In the genomic region with DNA sequence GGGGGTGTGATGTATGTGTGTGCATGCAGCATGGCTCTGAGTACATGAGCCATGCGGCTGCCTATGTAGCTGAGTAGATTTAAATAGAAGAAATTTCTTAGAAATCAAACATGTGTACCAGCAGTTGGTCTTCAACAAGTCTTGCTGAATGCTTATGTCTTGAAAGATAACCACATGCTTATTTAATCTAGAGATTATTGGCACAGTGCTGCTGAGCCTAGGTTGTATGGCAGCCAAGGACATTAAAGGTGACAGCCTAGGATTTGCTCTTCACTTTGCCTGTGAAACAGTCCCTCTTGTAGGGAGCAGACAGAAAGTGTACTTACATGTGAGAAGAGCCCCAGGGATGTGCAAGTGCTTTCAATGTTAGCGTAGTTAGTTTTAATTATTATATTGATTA, we compare ENCODE assay signal across 23 mouse cellular contexts. TPM values are rescaled to one million over a fixed set of nuclear protein-coding genes. Genes with fewer than 3 reads are reported as not detected.
A peak's percentile ranks its signal among the peaks of the same experiment; 100 is the strongest.
DNase-seq lines count a peak whose midpoint lies in the region; ATAC-seq lines count a peak whose summit lies in the region.
"Had no signal": no experiment of that assay in that cellular context is flagged by ENCODE, and none has a peak within 500 bp of the region (broad histone marks: within the 10 kb centered on the region; RNA-seq: fewer than 3 reads in every experiment).

No protein-coding gene starts in this region.

- no peak overlapping the region for H3K9ac ChIP-seq in hindbrain, embryonic 15.5 days
- no peak overlapping the region for H3K9ac ChIP-seq in hindbrain, embryonic 14.5 days
- no peak overlapping the region for H3K9ac ChIP-seq in liver, embryonic 11.5 days (ENCODE audit: low read depth, low read length)
- H3K9ac ChIP-seq: embryonic facial prominence, embryonic 13.5 days; embryonic facial prominence, embryonic 15.5 days; forebrain, embryonic 12.5 days had no signal

- H3K27ac ChIP-seq in hindbrain, embryonic 15.5 days (replicated peaks): no peak overlapping the region
- no peak overlapping the region for H3K27ac ChIP-seq in hindbrain, embryonic 14.5 days
- H3K27ac ChIP-seq in liver, embryonic 11.5 days (ENCODE audit: low read depth, low read length): no peak overlapping the region
- H3K27ac ChIP-seq: embryonic facial prominence, embryonic 13.5 days; embryonic facial prominence, embryonic 15.5 days; forebrain, embryonic 10.5 days; forebrain, embryonic 12.5 days had no signal

- H3K36me3 ChIP-seq in hindbrain, embryonic 15.5 days: no peaks in the 10 kb centered on the region
- H3K36me3 ChIP-seq in hindbrain, embryonic 14.5 days (replicated peaks; ENCODE audit: control insufficient read depth, insufficient read depth): no peaks in the 10 kb centered on the region
- no peaks in the 10 kb centered on the region for H3K36me3 ChIP-seq in liver, embryonic 11.5 days (ENCODE audit: control insufficient read depth, insufficient read depth, low read length)
- H3K36me3 ChIP-seq: embryonic facial prominence, embryonic 13.5 days; embryonic facial prominence, embryonic 15.5 days; forebrain, embryonic 10.5 days; forebrain, embryonic 12.5 days had no signal

- no peak for DNase-seq in hindbrain, embryonic 14.5 days (ENCODE audit: low spot score)
- peak; percentile 6 for DNase-seq in liver, embryonic 11.5 days (ENCODE audit: low spot score)
- no peak for DNase-seq in liver
- no peak for DNase-seq in gastrocnemius, adult 18-20 months (ENCODE audit: low spot score)
- DNase-seq: adrenal gland, adult 2 months; adrenal gland, postnatal 10 days; adrenal gland, postnatal 25 days; cerebellum, adult 11 months; cerebellum, adult 18-20 months; cerebellum, adult 8-10 months; cerebellum, adult 9-11 months; cerebellum, postnatal 14 days; cerebellum, postnatal 36 days; embryo, embryonic 11 days had no signal

- no peak overlapping the region for H3K4me2 ChIP-seq in hindbrain, embryonic 15.5 days
- H3K4me2 ChIP-seq in hindbrain, embryonic 14.5 days (replicated peaks): no peak overlapping the region
- H3K4me2 ChIP-seq in liver, embryonic 11.5 days: no peak overlapping the region
- H3K4me2 ChIP-seq: embryonic facial prominence, embryonic 13.5 days; embryonic facial prominence, embryonic 15.5 days; forebrain, embryonic 12.5 days had no signal

- no peak overlapping the region for H3K4me3 ChIP-seq in hindbrain, embryonic 15.5 days
- no peak overlapping the region for H3K4me3 ChIP-seq in hindbrain, embryonic 14.5 days (replicated peaks; ENCODE audit: low read length)
- H3K4me3 ChIP-seq in liver, embryonic 11.5 days (ENCODE audit: low read depth, low read length): no peak overlapping the region
- H3K4me3 ChIP-seq: embryonic facial prominence, embryonic 13.5 days; embryonic facial prominence, embryonic 15.5 days; erythroblast, embryonic 14.5 days; forebrain, embryonic 10.5 days; forebrain, embryonic 12.5 days had no signal

- H3K9me3 ChIP-seq in hindbrain, embryonic 15.5 days: no peaks in the 10 kb centered on the region
- no peaks in the 10 kb centered on the region for H3K9me3 ChIP-seq in hindbrain, embryonic 14.5 days (ENCODE audit: control insufficient read depth, low read length)
- H3K9me3 ChIP-seq in liver, embryonic 11.5 days (ENCODE audit: control insufficient read depth, low read length): no peaks in the 10 kb centered on the region
- H3K9me3 ChIP-seq: embryonic facial prominence, embryonic 15.5 days; forebrain, embryonic 12.5 days had no signal

- 90% methylated on average over 2 of the region's 2 CpGs for WGBS in hindbrain, embryonic 15.5 days
- 95% methylated on average over 2 of the region's 2 CpGs for WGBS in hindbrain, embryonic 14.5 days
- 87% methylated on average over 2 of the region's 2 CpGs for WGBS in liver, embryonic 11.5 days

- H3K27me3 ChIP-seq in hindbrain, embryonic 15.5 days: no peaks in the 10 kb centered on the region
- no peaks in the 10 kb centered on the region for H3K27me3 ChIP-seq in hindbrain, embryonic 14.5 days (ENCODE audit: control insufficient read depth, insufficient read depth, low read length)
- no peaks in the 10 kb centered on the region for H3K27me3 ChIP-seq in liver, embryonic 11.5 days (replicated peaks; ENCODE audit: control insufficient read depth, insufficient read depth, low read length)
- H3K27me3 ChIP-seq: embryonic facial prominence, embryonic 13.5 days; embryonic facial prominence, embryonic 15.5 days; forebrain, embryonic 12.5 days had no signal

- ATAC-seq in hindbrain, embryonic 15.5 days (ENCODE audit: low FRiP score, low read depth): peak; percentile 27; the same call in 1 of the 2 replicates
- no peak; the same call in 1 of the 2 replicates for ATAC-seq in hindbrain, embryonic 14.5 days (ENCODE audit: low FRiP score)
- no peak for ATAC-seq in liver, embryonic 11.5 days (replicated peaks; ENCODE audit: low FRiP score)
- peak; percentile 76 for ATAC-seq in megakaryocyte progenitor cell, adult 5-6 weeks (replicated peaks; ENCODE audit: poor library complexity)
- peak; percentile 67 for ATAC-seq in megakaryocyte-erythroid progenitor cell, adult 5-6 weeks (replicated peaks; ENCODE audit: low FRiP score, low TSS enrichment, poor library complexity, severe bottlenecking)
- ATAC-seq: forebrain, embryonic 14.5 days had no signal

- no peaks in the 10 kb centered on the region for H3K4me1 ChIP-seq in hindbrain, embryonic 15.5 days (replicated peaks)
- H3K4me1 ChIP-seq in hindbrain, embryonic 14.5 days (replicated peaks; ENCODE audit: control insufficient read depth, insufficient read depth, low read length): no peaks in the 10 kb centered on the region
- H3K4me1 ChIP-seq in liver, embryonic 11.5 days (replicated peaks; ENCODE audit: control insufficient read depth, insufficient read depth, low read length): no peaks in the 10 kb centered on the region
- H3K4me1 ChIP-seq: embryonic facial prominence, embryonic 13.5 days; embryonic facial prominence, embryonic 15.5 days; forebrain, embryonic 10.5 days; forebrain, embryonic 12.5 days had no signal

RNA-seq across cellular contexts. Expression of a gene that starts 42.1 kb away (rescaled TPM):
- 187 and 189 TPM in 2 replicates for polyA plus RNA-seq in hindbrain, embryonic 15.5 days (2015; fragmentation: Nextera tagmentation; extraction: Ambion mirVana)
- 223 and 236 TPM in 2 replicates for polyA plus RNA-seq in hindbrain, embryonic 14.5 days (2014; fragmentation: Nextera tagmentation; extraction: Ambion mirVana)
- 177 and 190 TPM in 2 replicates for polyA plus RNA-seq in liver, embryonic 11.5 days (2014; fragmentation: Nextera tagmentation; extraction: Ambion mirVana)
- total RNA-seq in megakaryocyte progenitor cell, adult 5-6 weeks (2015): 144 TPM in 2 replicates
- total RNA-seq in megakaryocyte progenitor cell, adult 5-6 weeks (2017): 136 and 152 TPM in 2 replicates
- total RNA-seq in megakaryocyte-erythroid progenitor cell, adult 5-6 weeks (2014; fragmentation: Nextera tagmentation): 118 and 181 TPM in 2 replicates
- total RNA-seq in megakaryocyte-erythroid progenitor cell, adult 5-6 weeks (2017): 140 and 154 TPM in 2 replicates
- 100 to 1,000 TPM in 1 of 2 experiments, 10 to 100 TPM in 1; 94.3 to 102 TPM for total RNA-seq in gastrocnemius, adult 18-20 months (2021)

RNA-seq across cellular contexts. Expression of a gene that starts 44.8 kb away (rescaled TPM):
- 26.7 and 27.6 TPM in 2 replicates for polyA plus RNA-seq in hindbrain, embryonic 15.5 days (2015; fragmentation: Nextera tagmentation; extraction: Ambion mirVana)
- polyA plus RNA-seq in hindbrain, embryonic 14.5 days (2014; fragmentation: Nextera tagmentation; extraction: Ambion mirVana): 20.3 and 22.1 TPM in 2 replicates
- polyA plus RNA-seq in liver, embryonic 11.5 days (2014; fragmentation: Nextera tagmentation; extraction: Ambion mirVana): 20.0 and 23.4 TPM in 2 replicates
- 17.3 and 17.4 TPM in 2 replicates for total RNA-seq in megakaryocyte progenitor cell, adult 5-6 weeks (2015)
- total RNA-seq in megakaryocyte progenitor cell, adult 5-6 weeks (2017): 43.6 and 45.2 TPM in 2 replicates
- 6.5 and 6.7 TPM in 2 replicates for total RNA-seq in megakaryocyte-erythroid progenitor cell, adult 5-6 weeks (2014; fragmentation: Nextera tagmentation)
- 10.1 and 12.1 TPM in 2 replicates for total RNA-seq in megakaryocyte-erythroid progenitor cell, adult 5-6 weeks (2017)
- 10 to 100 TPM in 1 of 2 experiments, 1 to 10 TPM in 1; 9.3 to 13.4 TPM for total RNA-seq in gastrocnemius, adult 18-20 months (2021)

Comparison
In these comparisons a context has a peak if more than half of its experiments do, and no peak if none do; other contexts are left out.
1. ATAC-seq: peak in hindbrain, embryonic 15.5 days (single experiment), megakaryocyte progenitor cell, adult 5-6 weeks (single experiment) and megakaryocyte-erythroid progenitor cell, adult 5-6 weeks (single experiment); none in hindbrain, embryonic 14.5 days (single experiment) and liver, embryonic 11.5 days (single experiment).